Comparison of ENCODE assay signal across 8 mouse cellular contexts in genomic region chr3:98428449-98428775, GRCm38 (mm10). TPM values are rescaled to one million over a fixed set of nuclear protein-coding genes. Genes with fewer than 3 reads are reported as not detected.
DNase-seq lines count a peak whose midpoint lies in the region; ATAC-seq and TF ChIP-seq lines count a peak whose summit lies in the region.

No protein-coding gene starts in this region.

- peaks cover 9% of the 10 kb centered on the region for H3K36me3 ChIP-seq in hindbrain, embryonic 13.5 days

- ATAC-seq in hindbrain, embryonic 13.5 days (ENCODE audit: low FRiP score): no peak
- ATAC-seq in megakaryocyte progenitor cell, adult 5-6 weeks (replicated peaks; ENCODE audit: poor library complexity): peak; percentile 10
- ATAC-seq in activated CD4-positive, CD25-positive, alpha-beta regulatory T cell, adult 4 months: no peak

- H3K27ac ChIP-seq in bone marrow, adult 2 months (ENCODE audit: control insufficient read depth, insufficient read depth, low read depth, low read length, poor library complexity): no peak overlapping the region
- H3K27ac ChIP-seq in hindbrain, embryonic 13.5 days: no peak overlapping the region

- DNase-seq in kidney, adult 18-20 months: peak; percentile 17
- DNase-seq in kidney, postnatal 14 days: no peak
- DNase-seq in cerebellum, adult 9-11 months: no peak
- no peak for DNase-seq in ovary, postnatal 36 days (ENCODE audit: low spot score)

- TF ChIP-seq CTCF in bone marrow, adult 2 months (IDR thresholded peaks at IDR 0.05; ENCODE audit: control insufficient read depth, insufficient read depth, low read length): no peak

- H3K4me2 ChIP-seq in hindbrain, embryonic 13.5 days: peak overlapping the region; percentile 87

- no peaks in the 10 kb centered on the region for H3K9me3 ChIP-seq in hindbrain, embryonic 13.5 days

- H3K9ac ChIP-seq in hindbrain, embryonic 13.5 days: peak overlapping the region; percentile 69

- H3K4me3 ChIP-seq in bone marrow, adult 2 months (replicated peaks; ENCODE audit: control insufficient read depth, low read depth, low read length): peak overlapping the region; percentile 69
- H3K4me3 ChIP-seq in hindbrain, embryonic 13.5 days: peak overlapping the region; percentile 51

- TF ChIP-seq POLR2A in bone marrow, adult 2 months (IDR thresholded peaks at IDR 0.05; ENCODE audit: borderline replicate concordance, control insufficient read depth, low read depth, low read length): no peak

- 2% methylated on average over 17 of the region's 17 CpGs for WGBS in bone marrow, adult 2 months
- 6% methylated on average over 17 of the region's 17 CpGs for WGBS in hindbrain, embryonic 13.5 days

- H3K27me3 ChIP-seq in hindbrain, embryonic 13.5 days: peaks cover 40% of the 10 kb centered on the region

- no peaks in the 10 kb centered on the region; the same call in 1 of the 2 replicates for H3K4me1 ChIP-seq in bone marrow, adult 2 months (ENCODE audit: control insufficient read depth, insufficient read depth, low read length)
- peaks cover 32% of the 10 kb centered on the region for H3K4me1 ChIP-seq in hindbrain, embryonic 13.5 days (replicated peaks)

RNA-seq across cellular contexts. Expression of gene Gm4450, which starts 28.5 kb away (rescaled TPM):
- 0.97 TPM in 1 of 2 replicates, not detected in the other for polyA plus RNA-seq in bone marrow, adult 2 months (2011; ENCODE audit: insufficient read depth, insufficient read length, low replicate concordance, missing spikeins)
- polyA plus RNA-seq in hindbrain, embryonic 13.5 days (2015; fragmentation: Nextera tagmentation; extraction: Ambion mirVana): 0.19 and 0.26 TPM in 2 replicates
- total RNA-seq in megakaryocyte progenitor cell, adult 5-6 weeks (2015): not detected in 2 replicates
- not detected in 2 replicates for total RNA-seq in megakaryocyte progenitor cell, adult 5-6 weeks (2017)
- not detected for polyA plus RNA-seq in activated CD4-positive, CD25-positive, alpha-beta regulatory T cell, adult 4 months (2017; shearing (Covaris generic))

RNA-seq across cellular contexts. Expression of gene Zfp697, which starts 46.2 kb away (rescaled TPM):
- not detected in 2 replicates for polyA plus RNA-seq in bone marrow, adult 2 months (2011; ENCODE audit: insufficient read depth, insufficient read length, low replicate concordance, missing spikeins)
- polyA plus RNA-seq in hindbrain, embryonic 13.5 days (2015; fragmentation: Nextera tagmentation; extraction: Ambion mirVana): 15.9 and 16.6 TPM in 2 replicates
- total RNA-seq in megakaryocyte progenitor cell, adult 5-6 weeks (2015): 0.90 and 1.2 TPM in 2 replicates
- 0.54 and 0.84 TPM in 2 replicates for total RNA-seq in megakaryocyte progenitor cell, adult 5-6 weeks (2017)
- polyA plus RNA-seq in activated CD4-positive, CD25-positive, alpha-beta regulatory T cell, adult 4 months (2017; shearing (Covaris generic)): under 1 TPM in 1 of 2 experiments, not detected in 1; 0.11 TPM

Comparison
In these comparisons a context has a peak if more than half of its experiments do, and no peak if none do; other contexts are left out.
1. RNA of gene Zfp697, which starts 46.2 kb away (polyA plus RNA-seq): 15.9 to 16.6 TPM in hindbrain, embryonic 13.5 days; not detected in bone marrow, adult 2 months and 0.11 TPM in activated CD4-positive, CD25-positive, alpha-beta regulatory T cell, adult 4 months; every median in the first group is over 10 times any median in the second.